Mouse (Mus musculus): Measurements from ENCODE around the gene Nell1.

Gene Nell1

GRCm38 (mm10) chr7:50847921-50848320 is 873.3 kb downstream of the Nell1 start:
- H3K36me3 ChIP-seq (ENCODE audit: control insufficient read depth, insufficient read depth, low read length, poor library complexity, severe bottlenecking): no peaks in the 10 kb centered on the region

GRCm38 (mm10) chr7:50850271-50850670 is 875.6 kb downstream of the Nell1 start:
- H3K36me3 ChIP-seq (ENCODE audit: control insufficient read depth, insufficient read depth, low read length, poor library complexity, severe bottlenecking): no peaks in the 10 kb centered on the region
- DNase-seq (ENCODE audit: low read depth, low spot score): no peak

More at GRCm38 (mm10) chr7:50847921-50848320, 873.3 kb downstream of the Nell1 start:
- H3K27me3 ChIP-seq (ENCODE audit: control insufficient read depth, insufficient read depth, low read length, poor library complexity, severe bottlenecking): no peaks in the 10 kb centered on the region
- DNase-seq (ENCODE audit: low read depth, low spot score): no peak

GRCm38 (mm10) chr7:50870181-50870580 is 895.5 kb downstream of the Nell1 start:
- Histone ChIP-seq H3K27me3 (ENCODE audit: control insufficient read depth, insufficient read depth, low read length, poor library complexity, severe bottlenecking) (no peaks in the 10 kb centered on the region), H3K36me3 (ENCODE audit: control insufficient read depth, insufficient read depth, low read length, poor library complexity, severe bottlenecking) (no peaks in the 10 kb centered on the region)
- no peak for DNase-seq (ENCODE audit: low read depth, low spot score)

More at GRCm38 (mm10) chr7:50850271-50850670, 875.6 kb downstream of the Nell1 start:
- no peaks in the 10 kb centered on the region for H3K27me3 ChIP-seq (ENCODE audit: control insufficient read depth, insufficient read depth, low read length, poor library complexity, severe bottlenecking)

- DNase-seq (ENCODE audit: low read depth, low spot score): no peak
- Histone ChIP-seq H3K36me3 (ENCODE audit: control insufficient read depth, insufficient read depth, low read length, poor library complexity, severe bottlenecking) (no peaks in the 10 kb centered on the region), H3K27me3 (ENCODE audit: control insufficient read depth, insufficient read depth, low read length, poor library complexity, severe bottlenecking) (no peaks in the 10 kb centered on the region)
Measured at GRCm38 (mm10) chr7:50887625-50888024, 913.0 kb downstream of the Nell1 start.

- DNase-seq (ENCODE audit: low read depth, low spot score): no peak
- Histone ChIP-seq H3K36me3 (ENCODE audit: control insufficient read depth, insufficient read depth, low read length, poor library complexity, severe bottlenecking) (no peaks in the 10 kb centered on the region), H3K27me3 (ENCODE audit: control insufficient read depth, insufficient read depth, low read length, poor library complexity, severe bottlenecking) (no peaks in the 10 kb centered on the region)
Measured at GRCm38 (mm10) chr7:50899541-50900088, 925.0 kb downstream of the Nell1 start.
